Mouse (Mus musculus) right cerebral cortex, postnatal 4 days (tissue): ENCODE results near the gene Brms1.

ENCODE experiments used
- DNase-seq: peaks from one replicate; pipeline ENCODE4 v3.0.0-alpha.2; 2022

Gene Brms1

GRCm38 (mm10) chr19:5039301-5040114, 1.6 kb upstream of the Brms1 start:
- DNase-seq = peak; percentile 34

GRCm38 (mm10) chr19:5041588-5041987, 434 bp downstream of the Brms1 start:
- DNase-seq = no peak

GRCm38 (mm10) chr19:5045531-5045930, 4.4 kb downstream of the Brms1 start:
- DNase-seq = no peak

DNA sequence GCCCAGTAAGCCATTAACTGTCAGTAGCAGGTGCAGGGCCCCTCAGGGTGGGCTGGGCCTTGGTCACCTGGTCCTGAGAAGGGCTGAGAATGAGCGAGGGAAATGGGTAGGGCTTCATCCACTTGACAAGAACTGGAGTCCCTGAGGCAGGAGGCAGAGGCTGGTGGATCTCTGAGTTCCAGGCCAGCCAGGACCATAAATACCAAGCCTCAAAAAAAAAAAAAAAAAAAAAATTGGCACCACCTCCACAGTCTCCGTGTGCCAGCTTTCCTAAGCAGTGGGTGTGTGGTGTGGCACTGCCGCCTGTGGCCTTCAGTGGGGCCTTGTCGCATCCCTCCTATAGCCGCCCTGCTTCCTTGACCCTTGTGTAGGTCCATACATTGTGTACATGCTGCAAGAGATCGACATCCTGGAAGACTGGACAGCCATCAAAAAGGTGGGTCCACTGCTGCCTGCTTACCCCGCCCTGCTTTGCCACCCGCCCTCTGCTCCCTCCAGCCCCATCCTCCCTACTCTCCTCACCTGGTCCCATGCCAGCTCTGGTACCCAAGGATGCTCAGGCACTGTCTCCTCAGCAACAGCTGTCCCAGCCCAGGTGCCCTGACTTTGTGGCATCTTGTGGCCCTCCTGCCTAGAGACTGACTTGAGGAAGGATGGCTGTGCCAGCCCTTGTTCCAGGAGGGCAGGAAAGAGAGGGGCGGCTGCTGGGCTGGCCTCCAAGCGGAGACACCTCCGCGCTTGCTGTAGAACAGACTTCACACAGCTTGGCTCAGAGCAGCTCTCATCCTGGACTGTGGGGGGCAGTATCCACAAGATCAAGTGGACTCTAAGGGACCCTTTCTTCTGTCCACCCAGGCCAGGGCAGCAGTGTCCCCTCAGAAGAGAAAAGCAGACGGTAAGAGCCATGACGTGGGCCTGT, 7.2 kb downstream of the Brms1 start:
- no peak for DNase-seq

GRCm38 (mm10) chr19:5049325-5049724, 8.2 kb downstream of the Brms1 start:
- DNase-seq = no peak

DNA sequence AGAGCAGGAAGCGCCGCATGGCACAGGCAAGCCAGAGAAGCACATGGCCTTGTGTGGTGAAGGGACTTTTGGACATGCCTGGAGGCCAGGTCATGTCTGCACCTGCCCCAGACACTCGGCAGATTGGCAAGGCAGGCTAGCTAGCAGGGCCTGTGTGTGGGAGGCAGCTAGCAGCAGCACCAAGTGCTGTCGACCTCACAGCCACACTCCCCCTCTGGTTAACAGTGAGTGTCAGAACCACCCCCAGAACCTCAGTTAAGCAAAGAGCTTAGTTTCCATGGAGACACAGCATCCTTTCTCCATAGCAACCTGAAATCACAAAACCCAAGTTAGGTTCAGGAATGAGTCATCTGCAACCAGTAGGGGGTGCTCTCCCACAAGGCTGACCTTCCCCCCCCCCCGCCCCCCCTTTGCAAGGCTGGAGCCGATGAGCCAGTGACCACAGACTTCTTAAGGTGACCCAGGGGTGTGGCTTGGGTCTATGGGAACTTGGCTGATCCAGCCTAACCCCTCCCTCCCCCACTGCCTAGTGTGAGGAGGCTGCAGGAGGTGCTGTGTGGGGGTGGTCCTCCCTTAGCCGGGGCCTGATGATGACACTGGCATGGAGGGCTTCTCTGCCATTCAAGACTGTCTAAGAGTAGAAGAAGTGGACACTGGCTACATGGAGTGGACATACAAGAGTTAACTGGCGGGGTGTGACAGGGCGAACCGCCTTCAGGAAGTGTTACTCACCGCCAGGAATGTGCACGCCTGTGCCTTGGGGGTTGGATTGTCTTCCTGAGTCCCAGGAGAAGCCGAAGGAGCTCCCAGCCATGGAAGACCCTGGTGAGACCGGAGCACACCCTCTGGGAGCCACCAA, 9.1 kb downstream of the Brms1 start, which contains the start of gene Rin1:
Rin1 (plus strand) TSS at position 435 of the 859 bp plus-strand sequence.
- peak; percentile 42 for DNase-seq

GRCm38 (mm10) chr19:5051031-5051430, 9.9 kb downstream of the Brms1 start:
- DNase-seq = no peak

- DNase-seq = no peak
Measured at GRCm38 (mm10) chr19:5051515-5051914, 10.4 kb downstream of the Brms1 start.

- no peak for DNase-seq
Measured at GRCm38 (mm10) chr19:5052166-5052822, 11.1 kb downstream of the Brms1 start.

GRCm38 (mm10) chr19:5052853-5053252, 11.7 kb downstream of the Brms1 start:
- no peak for DNase-seq

- DNase-seq = peak; percentile 55
Measured at GRCm38 (mm10) chr19:5053909-5054308, 12.8 kb downstream of the Brms1 start.

GRCm38 (mm10) chr19:5056251-5056650, 15.1 kb downstream of the Brms1 start:
- DNase-seq = peak; percentile 56

- no peak for DNase-seq
Measured at GRCm38 (mm10) chr19:5057876-5058775, 17.0 kb downstream of the Brms1 start.

GRCm38 (mm10) chr19:5058801-5059771, 17.9 kb downstream of the Brms1 start:
- DNase-seq = no peak

GRCm38 (mm10) chr19:5060365-5061330, 19.5 kb downstream of the Brms1 start:
- no peak for DNase-seq

DNA sequence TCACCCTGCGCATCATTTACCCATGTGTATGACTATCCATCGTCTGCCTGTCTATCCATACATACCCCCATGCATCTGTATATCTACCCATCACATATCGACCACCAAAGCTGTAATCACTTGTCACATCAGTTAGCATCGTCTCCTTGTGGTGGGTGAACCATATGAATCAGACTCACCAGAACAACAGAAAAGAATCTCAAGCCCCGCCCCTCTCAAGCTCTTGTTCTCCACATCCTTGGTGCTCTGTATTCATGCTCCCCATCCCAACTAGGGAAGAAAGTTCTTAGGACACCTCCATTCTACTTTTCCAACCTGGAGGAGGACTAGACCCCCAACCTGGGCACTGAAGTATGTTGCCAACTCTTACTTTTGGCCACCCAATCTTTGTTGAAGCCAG, 20.9 kb downstream of the Brms1 start:
- DNase-seq = no peak

- DNase-seq = no peak
Measured at GRCm38 (mm10) chr19:5062446-5062845, 21.3 kb downstream of the Brms1 start.

DNA sequence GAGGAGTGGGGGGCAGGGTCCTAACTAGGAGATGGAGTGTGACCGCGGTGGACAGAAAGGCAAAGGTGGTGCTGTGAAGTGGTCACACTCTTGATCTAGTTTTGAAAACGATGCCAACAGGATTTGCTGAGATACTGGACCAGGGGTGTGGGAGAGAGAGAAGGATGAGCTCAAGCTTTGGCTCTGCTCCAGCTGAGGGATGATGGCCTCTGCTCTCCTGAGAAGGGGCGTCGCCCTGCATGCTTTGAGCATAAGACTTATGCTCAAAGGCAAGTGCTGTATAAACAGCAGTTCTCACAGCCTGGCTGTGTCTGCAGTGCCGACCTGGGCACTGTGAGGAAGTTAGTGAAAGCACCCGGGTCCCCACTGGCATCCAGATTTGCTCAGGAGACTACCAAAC, 23.9 kb downstream of the Brms1 start:
- DNase-seq = no peak
